Mouse (Mus musculus) embryonic facial prominence, embryonic 11.5 days (tissue): Measurements from ENCODE around the gene Dqx1. TPM values are rescaled to one million over a fixed set of nuclear protein-coding genes. Genes with fewer than 3 reads are reported as not detected.

Experiments used
- ATAC-seq: fragments of 200-750 bp; cut with Nextera tagmentation; replicated peaks from 2 replicates; pipeline ENCODE4 v1.8.0; 2017; ENCODE audit warnings: low read depth; ENCODE audit not compliant: insufficient number of reproducible peaks, low FRiP score, low TSS enrichment
- DNase-seq: peaks from one replicate; pipeline ENCODE4 v3.0.0-alpha.2; 2015; ENCODE audit warnings: low spot score
- H3K27ac ChIP-seq: fragments of 300-500 bp; sonication (generic); replicated peaks from 2 replicates; pipeline ENCODE4 v1.5.1; 2014; ENCODE audit warnings: mild to moderate bottlenecking, low read depth, low read length, control low read depth
- H3K27me3 ChIP-seq: fragments of 300-500 bp; sonication (generic); 2 replicates; pipeline ENCODE4 v1.6.1; 2014; ENCODE audit warnings: mild to moderate bottlenecking, low read length, moderate library complexity, mixed read lengths; ENCODE audit not compliant: control insufficient read depth, insufficient read depth
- H3K36me3 ChIP-seq: fragments of 300-500 bp; sonication (generic); replicated peaks from 2 replicates; pipeline ENCODE4 v1.6.1; 2014; ENCODE audit warnings: low read depth, mild to moderate bottlenecking, low read length, moderate library complexity, mixed read lengths; ENCODE audit not compliant: control insufficient read depth, insufficient read depth
- H3K4me1 ChIP-seq: fragments of 300-500 bp; sonication (generic); 2 replicates; pipeline ENCODE4 v1.6.1; 2014; ENCODE audit warnings: low read length, mixed read lengths; ENCODE audit not compliant: control insufficient read depth, insufficient read depth
- H3K4me2 ChIP-seq: fragments of 300-500 bp; sonication (generic); 2 replicates; pipeline ENCODE4 v1.6.1; 2014; ENCODE audit warnings: low read depth, mild to moderate bottlenecking, control low read depth, low read length, moderate library complexity
- H3K4me3 ChIP-seq: fragments of 300-500 bp; sonication (generic); 2 replicates; pipeline ENCODE4 v1.5.1; 2014; ENCODE audit warnings: low read depth, low read length, control low read depth
- H3K9ac ChIP-seq: fragments of 300-500 bp; sonication (generic); replicated peaks from 2 replicates; pipeline ENCODE4 v1.6.1; 2014; ENCODE audit warnings: mild to moderate bottlenecking, control low read depth, low read length
- H3K9me3 ChIP-seq: fragments of 300-500 bp; sonication (generic); replicated peaks from 2 replicates; pipeline ENCODE4 v1.6.1; 2016; ENCODE audit warnings: mild to moderate bottlenecking, low read length, inconsistent platforms, mixed read lengths; ENCODE audit not compliant: control insufficient read depth
- WGBS: fragments of 180-500 bp; shearing (Covaris S2); extraction: QIAGEN DNeasy Blood & Tissue Kit; methylation state at CpG from one replicate; pipeline ENCODE4 v1.1.7; 2014; 5-methylcytosine and 5-hydroxymethylcytosine counted together
- polyA plus RNA-seq: library from polyadenylated mRNA; unstranded; fragments of >200 nt; fragmentation: Nextera tagmentation; extraction: Ambion mirVana; gene quantifications from 2 replicates; pipeline ENCODE4 v1.2.1, GENCODE M21; 2014

The Dqx1 gene
- polyA plus RNA-seq, 1 experiment from 2014 or later = 0.45 TPM

GRCm38 (mm10) chr6:83027293-83027692 is 30.4 kb upstream of the Dqx1 start:
- Histone ChIP-seq H3K27me3 (peaks cover 20% of the 10 kb centered on the region), H3K4me2 (no peak overlapping the region), H3K36me3 (no peaks in the 10 kb centered on the region), H3K9me3 (no peaks in the 10 kb centered on the region), H3K27ac (no peak overlapping the region), H3K9ac (no peak overlapping the region), H3K4me1 (no peaks in the 10 kb centered on the region), H3K4me3 (no peak overlapping the region)
- ATAC-seq (no peak), DNase-seq (no peak)
- WGBS = 77% methylated on average over 8 of the region's 8 CpGs

GRCm38 (mm10) chr6:83027706-83028105 is 29.9 kb upstream of the Dqx1 start:
- ATAC-seq = 0 out of 2 replicates have a peak, but pooled peaks have one; percentile 15
- no peak overlapping the region for H3K27ac ChIP-seq

GRCm38 (mm10) chr6:83029777-83030176 is 27.9 kb upstream of the Dqx1 start:
- DNase-seq = no peak
- peaks cover 23% of the 10 kb centered on the region for H3K27me3 ChIP-seq
- 22% methylated on average over 10 of the region's 10 CpGs for WGBS

More at GRCm38 (mm10) chr6:83027706-83028105, 29.9 kb upstream of the Dqx1 start:
- no peaks in the 10 kb centered on the region for H3K36me3 ChIP-seq
- no peak overlapping the region for H3K4me2 ChIP-seq
- H3K4me3 ChIP-seq = no peak overlapping the region
- DNase-seq = no peak
- H3K4me1 ChIP-seq = no peaks in the 10 kb centered on the region
- 53% methylated on average over 7 of the region's 9 CpGs for WGBS
- no peak overlapping the region for H3K9ac ChIP-seq
- H3K27me3 ChIP-seq = peaks cover 23% of the 10 kb centered on the region
- H3K9me3 ChIP-seq = no peaks in the 10 kb centered on the region

GRCm38 (mm10) chr6:83031111-83031510 is 26.5 kb upstream of the Dqx1 start:
- Histone ChIP-seq H3K4me3 (no peak overlapping the region), H3K27me3 (peaks cover 23% of the 10 kb centered on the region), H3K27ac (no peak overlapping the region), H3K9ac (no peak overlapping the region), H3K9me3 (no peaks in the 10 kb centered on the region), H3K4me1 (no peaks in the 10 kb centered on the region), H3K36me3 (no peaks in the 10 kb centered on the region), H3K4me2 (no peak overlapping the region)
- DNase-seq = no peak
- 60% methylated on average over 7 of the region's 7 CpGs for WGBS
- ATAC-seq = no peak

More at GRCm38 (mm10) chr6:83029777-83030176, 27.9 kb upstream of the Dqx1 start:
- H3K27ac ChIP-seq = no peak overlapping the region
- ATAC-seq = no peak
- no peaks in the 10 kb centered on the region for H3K9me3 ChIP-seq
- H3K4me2 ChIP-seq = no peak overlapping the region
- H3K4me3 ChIP-seq = no peak overlapping the region
- H3K36me3 ChIP-seq = no peaks in the 10 kb centered on the region
- H3K4me1 ChIP-seq = no peaks in the 10 kb centered on the region
- H3K9ac ChIP-seq = no peak overlapping the region

GRCm38 (mm10) chr6:83031921-83032590 is 25.6 kb upstream of the Dqx1 start:
- Histone ChIP-seq H3K27me3 (peaks cover 23% of the 10 kb centered on the region), H3K4me2 (peak overlapping the region; percentile 85), H3K36me3 (no peaks in the 10 kb centered on the region), H3K27ac (no peak overlapping the region), H3K9me3 (no peaks in the 10 kb centered on the region), H3K4me1 (no peaks in the 10 kb centered on the region), H3K4me3 (peak overlapping the region; percentile 51), H3K9ac (no peak overlapping the region; the same call in 1 of the 2 replicates)
- DNase-seq = no peak
- 14% methylated on average over 18 of the region's 18 CpGs for WGBS
- ATAC-seq = no peak

- peak overlapping the region; percentile 58 for H3K9ac ChIP-seq
- peak overlapping the region; percentile 54; the same call in 1 of the 2 replicates for H3K27ac ChIP-seq
- DNase-seq (peak; percentile 72), ATAC-seq (peak; percentile 61)
- 0% methylated on average over 31 of the region's 31 CpGs for WGBS
- H3K4me1 ChIP-seq = no peaks in the 10 kb centered on the region
- H3K4me2 ChIP-seq = peak overlapping the region; percentile 85
- H3K4me3 ChIP-seq = peak overlapping the region; percentile 51
- peaks cover 23% of the 10 kb centered on the region for H3K27me3 ChIP-seq
- no peaks in the 10 kb centered on the region for H3K9me3 ChIP-seq
- H3K36me3 ChIP-seq = no peaks in the 10 kb centered on the region
These were observed 24.9 kb upstream of the Dqx1 start for GRCm38 (mm10) chr6:83032769-83033191.

GRCm38 (mm10) chr6:83033249-83034185 is 24.1 kb upstream of the Dqx1 start, which contains the start of the genes Dok1 and Loxl3:
Dok1 (minus strand) TSS chr6:83033471.
Loxl3 (plus strand) TSS chr6:83034173.
- WGBS = under 1% methylated on average over 50 of the region's 51 CpGs
- H3K27ac ChIP-seq = peak within 1 kb of the TSS; percentile 54; the same call in 1 of the 2 replicates
- H3K9ac ChIP-seq = peak within 1 kb of the TSS; percentile 58
- peaks cover 23% of the 10 kb centered on the region for H3K27me3 ChIP-seq
- no peaks in the 10 kb centered on the region for H3K36me3 ChIP-seq
- peak within 1 kb of the TSS; percentile 85 for H3K4me2 ChIP-seq
- ATAC-seq (peak; percentile 72), DNase-seq (peak; percentile 81)
- no peaks in the 10 kb centered on the region for H3K4me1 ChIP-seq
- no peaks in the 10 kb centered on the region for H3K9me3 ChIP-seq
- peak within 1 kb of the TSS; percentile 51 for H3K4me3 ChIP-seq
